Mouse (Mus musculus) cerebellum, postnatal 25 days (tissue): Measurements from ENCODE around the gene Efna3.

ENCODE experiments used
- DNase-seq, 2 experiments: peaks; one replicate each; pipeline ENCODE4 v3.0.0; 2021; ENCODE audit warnings: mixed read lengths in 2 of 2

The Efna3 gene

GRCm38 (mm10) chr3:89337721-89338578, 15.2 kb upstream of the Efna3 start, which contains the start of gene Efna4:
Efna4 (minus strand) TSS chr3:89338028.
- peak in 1 of 2 experiments; percentile 59 for DNase-seq

DNA sequence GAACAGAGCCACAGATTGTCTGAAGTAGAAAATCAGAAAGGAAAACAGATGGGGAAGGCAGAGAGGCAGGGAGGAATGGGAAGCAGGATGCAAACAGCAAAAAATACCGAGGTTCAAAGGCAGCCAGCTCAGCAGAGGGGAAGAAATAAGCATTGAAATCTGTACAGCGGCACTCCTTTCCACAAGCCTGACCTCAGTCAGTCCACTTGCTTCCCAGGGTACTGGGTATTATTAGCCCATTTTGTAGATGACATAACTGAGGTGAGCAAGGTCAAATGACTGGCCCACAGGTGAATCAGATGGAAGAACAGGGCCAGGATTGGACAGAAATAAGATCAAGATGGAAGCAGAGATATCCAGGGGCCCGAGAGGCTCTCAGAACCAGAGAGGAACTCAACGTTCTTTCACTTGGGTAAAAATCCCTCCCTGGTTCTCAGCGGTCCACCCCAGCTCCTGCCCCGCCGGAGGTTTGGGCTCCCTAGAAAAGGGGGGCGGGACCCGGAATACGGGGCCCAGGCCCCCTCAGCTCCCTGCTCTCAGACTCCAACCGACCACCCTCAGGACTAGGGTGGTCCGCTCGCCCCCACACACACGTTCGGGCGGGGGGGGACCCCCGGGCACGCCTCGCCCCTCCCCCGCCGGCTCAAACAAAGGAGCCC, 14.4 kb upstream of the Efna3 start:
- DNase-seq, result no peak

DNA sequence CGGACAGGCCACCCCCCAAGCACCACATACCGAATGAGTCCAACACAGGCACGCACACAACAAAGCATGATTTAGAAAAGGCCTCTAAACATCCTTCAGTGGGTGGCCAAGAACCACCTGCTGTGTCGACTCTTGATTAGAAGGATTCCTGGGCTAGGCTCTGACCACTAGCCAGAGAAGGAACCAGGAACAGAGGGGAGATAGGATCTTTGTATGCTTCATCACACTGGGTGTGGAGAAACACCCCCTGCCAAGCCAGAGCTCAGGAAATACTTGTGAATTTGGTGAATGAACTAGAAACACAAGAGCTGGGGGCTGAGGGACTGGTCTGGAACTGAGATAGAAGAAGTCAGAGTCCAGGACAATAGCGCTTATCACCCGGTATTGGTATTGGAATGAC, 13.8 kb upstream of the Efna3 start:
- no peak for DNase-seq

DNA sequence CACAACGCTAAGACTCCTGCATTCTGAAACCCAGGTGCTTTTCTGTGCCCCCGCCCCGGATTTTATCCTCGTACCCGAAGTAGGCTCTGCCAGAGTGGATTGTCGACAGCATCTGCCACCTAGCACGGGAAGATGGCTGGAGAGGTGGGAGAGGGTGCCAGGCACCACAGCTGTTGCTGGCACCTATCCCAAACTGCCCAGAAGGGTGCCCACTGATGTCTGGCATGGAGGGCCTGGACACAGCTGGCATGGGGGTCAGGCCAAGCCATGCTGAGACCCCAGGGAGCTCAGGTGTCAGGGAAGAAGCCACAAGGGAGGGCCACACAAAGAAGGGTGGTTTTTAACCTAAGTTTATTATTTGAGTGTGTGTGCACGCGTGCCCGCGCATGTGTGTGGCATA, 10.3 kb upstream of the Efna3 start:
- DNase-seq, result peak in 1 of 2 experiments; percentile 9

- peak in 1 of 2 experiments; percentile 34 for DNase-seq
Observed at GRCm38 (mm10) chr3:89332476-89332875, 9.7 kb upstream of the Efna3 start.

DNA sequence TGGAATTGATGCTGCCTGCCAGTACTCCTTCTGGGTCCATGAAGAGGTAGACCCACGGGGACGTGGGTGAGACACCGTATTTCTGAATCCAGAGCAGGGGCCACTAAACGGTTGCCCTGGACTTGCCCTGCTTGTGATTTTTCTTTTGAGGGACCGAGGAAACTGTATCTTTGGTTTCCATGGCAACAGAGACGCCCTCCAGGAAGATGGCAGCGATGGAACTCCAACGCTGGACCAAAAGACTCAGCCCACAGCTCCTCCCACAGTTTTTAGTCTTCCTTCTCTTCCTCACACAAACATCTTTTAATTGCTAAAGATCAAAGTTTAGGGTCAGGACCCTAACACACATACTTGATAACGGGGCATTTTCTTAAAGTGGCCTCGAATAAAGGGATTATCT, 9.2 kb upstream of the Efna3 start:
- DNase-seq, result peak in 1 of 2 experiments; percentile 4

- no peak for DNase-seq
Observed at GRCm38 (mm10) chr3:89331561-89331960, 8.8 kb upstream of the Efna3 start.

GRCm38 (mm10) chr3:89330948-89331347, 8.2 kb upstream of the Efna3 start:
- DNase-seq, result no peak

DNA sequence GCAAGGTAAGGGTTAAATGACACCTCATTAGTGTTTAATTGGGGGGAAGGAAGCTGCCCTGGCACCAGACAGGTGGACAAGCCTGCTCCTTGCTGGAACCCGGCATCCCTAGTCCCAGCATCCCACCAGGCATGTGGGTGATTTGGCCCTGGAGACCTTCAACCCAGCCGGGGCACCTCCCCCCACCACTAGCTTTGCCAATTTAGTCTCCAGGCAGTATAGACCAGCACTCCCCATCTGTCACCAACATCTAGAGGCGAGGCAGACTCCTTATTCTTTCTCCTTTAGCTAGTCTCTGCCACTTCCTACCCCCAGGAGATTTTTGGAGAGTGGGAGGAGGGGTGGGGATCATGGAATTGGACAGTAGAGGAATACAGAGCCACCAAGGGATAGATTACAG, 7.6 kb upstream of the Efna3 start:
- no peak for DNase-seq

DNA sequence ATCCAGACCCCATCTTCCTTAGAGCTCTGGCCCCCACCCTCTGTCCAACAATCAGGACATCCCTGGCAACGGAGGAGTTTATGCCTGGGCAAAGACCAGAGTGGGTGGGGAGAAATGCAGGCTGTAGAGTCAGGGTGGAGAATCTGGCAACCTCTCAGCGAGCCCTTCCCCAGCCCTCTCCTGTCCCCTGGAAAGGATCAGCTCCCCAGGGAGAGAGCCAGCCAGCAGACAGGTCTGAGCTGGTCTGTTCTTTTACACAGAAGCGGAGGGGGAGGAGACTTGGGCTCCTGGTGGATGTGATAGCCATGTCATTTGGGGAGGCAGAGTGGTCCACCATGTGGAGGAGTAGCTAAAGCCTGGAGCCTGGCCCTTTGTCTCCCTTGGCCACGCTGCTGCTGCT, 5.9 kb upstream of the Efna3 start:
- no peak for DNase-seq

- DNase-seq, result no peak
Observed at GRCm38 (mm10) chr3:89327371-89327870, 4.7 kb upstream of the Efna3 start.

- DNase-seq, result no peak
Observed at GRCm38 (mm10) chr3:89325882-89326281, 3.1 kb upstream of the Efna3 start.

- DNase-seq, result no peak
Observed at GRCm38 (mm10) chr3:89322131-89322500, 649 bp downstream of the Efna3 start.

GRCm38 (mm10) chr3:89321183-89322130, 1.3 kb downstream of the Efna3 start:
- DNase-seq, result peak in 1 of 2 experiments; percentile 58

- peak in 1 of 2 experiments; percentile 37 for DNase-seq
Observed at GRCm38 (mm10) chr3:89320581-89321182, 2.1 kb downstream of the Efna3 start.

DNA sequence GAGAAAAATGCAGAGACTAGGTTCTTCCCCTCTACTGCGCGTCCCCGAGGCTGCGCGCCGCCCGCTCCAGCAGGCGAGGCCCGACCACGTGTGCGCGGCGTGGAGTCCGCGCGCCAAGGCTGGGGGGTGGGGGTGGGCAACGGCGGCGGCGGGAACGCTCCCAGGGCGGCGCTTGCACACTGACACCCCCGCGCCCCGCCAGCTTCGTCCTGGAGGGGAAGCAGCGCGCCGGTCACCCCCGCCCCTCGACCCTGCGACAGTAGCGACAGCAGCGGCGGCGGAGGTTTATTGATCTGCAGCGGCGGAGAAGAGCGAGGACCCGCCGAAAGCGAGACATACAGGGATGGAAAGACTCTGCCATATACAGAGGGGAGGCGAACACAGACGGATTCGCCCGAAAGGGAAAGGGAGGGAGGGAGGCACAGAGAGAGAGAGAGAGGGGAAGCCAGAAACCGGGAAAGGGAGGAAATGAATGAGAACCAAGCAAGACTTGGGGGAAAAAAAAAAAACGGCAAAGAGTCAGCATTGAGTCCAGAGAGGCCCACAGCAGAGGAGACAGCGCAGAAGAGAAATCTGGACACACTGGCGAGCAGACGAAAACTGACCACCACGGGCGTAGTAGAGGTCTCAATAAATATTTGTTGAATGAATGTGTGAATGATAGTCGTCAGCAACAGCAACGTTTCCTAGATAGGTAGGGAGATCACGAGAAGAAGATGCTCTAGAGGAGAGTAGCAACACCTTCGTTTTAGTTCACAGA, 3.0 kb downstream of the Efna3 start:
- peak in 1 of 2 experiments; percentile 40 for DNase-seq

DNA sequence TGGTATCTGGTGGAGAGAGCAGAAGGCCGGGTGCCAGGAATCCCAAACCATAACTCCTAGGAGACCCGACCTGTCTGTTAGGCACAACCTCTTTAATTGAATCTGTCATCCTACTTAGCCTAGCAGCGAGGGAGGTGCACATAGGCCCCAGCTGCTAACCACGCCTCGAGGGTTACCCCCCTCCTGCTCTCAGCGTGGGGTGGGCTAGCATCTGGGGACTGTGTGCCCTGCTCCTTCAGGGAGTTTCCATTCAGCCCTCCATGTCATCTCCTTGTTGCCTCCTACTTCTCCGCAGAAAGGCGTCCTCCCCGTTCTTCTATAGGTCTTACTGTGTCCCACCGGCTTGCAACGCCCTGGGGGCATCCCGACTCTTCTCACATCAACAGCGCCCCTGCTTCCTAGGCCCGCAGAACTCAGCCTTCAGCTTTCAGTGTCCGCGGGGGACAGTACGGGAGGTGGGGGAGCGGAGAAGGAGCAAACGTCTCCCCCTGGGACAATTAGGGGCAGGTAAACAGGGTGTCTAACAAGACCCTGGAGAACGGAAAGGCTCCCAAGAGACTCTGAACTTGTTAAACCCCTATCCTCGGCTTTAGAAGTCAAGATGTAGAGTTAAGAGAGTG, 3.7 kb downstream of the Efna3 start:
- DNase-seq, result no peak

DNA sequence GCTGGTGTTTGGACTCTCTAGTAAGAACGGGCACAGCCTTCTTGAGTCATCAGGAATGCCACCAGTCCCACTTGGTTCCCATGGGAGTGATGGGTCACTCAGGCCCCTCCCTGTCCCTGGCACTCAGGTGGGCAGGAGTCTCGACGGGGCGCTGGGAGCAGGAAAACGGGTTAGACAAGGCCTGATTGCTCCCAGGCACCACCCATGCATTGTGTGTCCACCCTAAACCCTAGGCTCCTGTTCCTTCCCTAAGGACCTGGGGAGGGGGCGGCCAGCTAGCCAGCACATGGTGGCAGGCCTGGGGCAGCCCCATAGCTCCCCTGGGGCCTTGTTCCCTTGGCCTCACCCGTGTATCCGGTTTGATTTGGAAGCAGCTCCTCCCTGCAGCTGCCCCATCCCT, 4.4 kb downstream of the Efna3 start:
- DNase-seq, result no peak

DNA sequence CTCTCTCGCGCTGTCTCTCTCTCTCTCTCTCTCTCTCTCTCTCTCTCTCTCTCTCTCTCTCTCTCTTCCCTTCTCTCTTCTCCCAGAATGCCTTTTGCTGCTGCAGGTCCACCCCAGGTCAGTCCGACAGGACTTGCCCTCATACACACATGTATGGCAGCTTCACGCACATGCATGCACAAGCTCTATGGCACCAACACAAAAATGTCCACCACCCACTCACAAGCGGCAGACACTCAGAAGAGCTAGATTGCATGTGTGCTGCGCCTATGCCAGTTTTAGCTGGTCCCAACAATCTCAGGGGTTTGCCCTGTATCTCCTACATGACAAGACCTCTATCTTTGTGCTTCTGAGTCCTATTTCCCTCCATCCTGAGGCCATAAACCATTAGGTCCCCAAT, 5.5 kb downstream of the Efna3 start:
- no peak for DNase-seq

DNA sequence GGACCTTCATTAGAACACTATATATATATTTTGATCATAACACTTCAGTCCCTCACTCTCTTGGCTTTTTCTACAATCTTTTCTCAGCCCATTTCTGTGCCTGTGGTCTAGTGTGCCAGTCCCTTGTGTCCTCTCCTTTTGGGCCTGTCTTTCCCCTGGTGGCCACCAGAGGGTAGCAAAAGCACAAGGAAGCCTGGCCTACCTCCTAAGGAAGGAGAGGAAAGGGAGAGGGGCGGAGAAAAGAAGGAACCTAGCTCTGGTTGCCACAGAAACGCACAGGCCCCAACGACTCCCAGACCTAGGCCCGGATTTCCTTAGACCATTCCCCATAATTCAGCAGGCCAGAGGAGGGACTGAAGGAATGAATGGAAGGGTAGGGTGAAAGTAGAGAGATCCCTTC, 5.9 kb downstream of the Efna3 start:
- peak; percentile 88 to 91 for DNase-seq
